Mouse (Mus musculus): ENCODE data around the gene Strbp. TPM values are rescaled to one million over a fixed set of nuclear protein-coding genes. Genes with fewer than 3 reads are reported as not detected.

Gene Strbp
- total RNA-seq, 2 experiments from 2014 or later, result 48.2 to 68.0 TPM

Small RNA genes lying within 50 kb of the gene (microRNA-seq; reads per million reads assigned to microRNA genes)
- gene Mir5128, result 1.00 reads per million

Other genes with a start within 250 kb of the Strbp start
- gene Gpr21, start 187.5 kb downstream of the Strbp start, total RNA-seq (2021), result 1 to 10 TPM in 1 of 2 experiments, under 1 TPM in 1; 0.95 to 2.7 TPM
- under 1 TPM; 0.33 to 0.53 TPM for gene Crb2, start 72.4 kb upstream of the Strbp start, total RNA-seq (2021)